19 mouse cellular contexts compared by ENCODE assay signal in genomic region chr17:66321933-66322332, GRCm38 (mm10).
DNase-seq lines count a peak whose midpoint lies in the region; ATAC-seq and TF ChIP-seq lines count a peak whose summit lies in the region.
"Had no signal": no experiment of that assay in that cellular context is flagged by ENCODE, and none has a peak within 500 bp of the region (broad histone marks: within the 10 kb centered on the region; RNA-seq: fewer than 3 reads in every experiment).

No protein-coding gene starts in this region.

- H3K4me2 ChIP-seq in intestine, embryonic 15.5 days (replicated peaks): no peak overlapping the region
- H3K4me2 ChIP-seq in intestine, postnatal 0 days (replicated peaks; ENCODE audit: low read depth): no peak overlapping the region
- no peak overlapping the region for H3K4me2 ChIP-seq in stomach, postnatal 0 days (replicated peaks; ENCODE audit: low read depth)
- H3K4me2 ChIP-seq: forebrain, embryonic 13.5 days; hindbrain, embryonic 12.5 days had no signal

- H3K36me3 ChIP-seq in intestine, embryonic 15.5 days: no peaks in the 10 kb centered on the region
- no peaks in the 10 kb centered on the region for H3K36me3 ChIP-seq in intestine, postnatal 0 days (ENCODE audit: control insufficient read depth, insufficient read depth)
- H3K36me3 ChIP-seq in ES-E14 (ENCODE audit: control insufficient read depth, insufficient read depth, low read length, poor library complexity, severe bottlenecking): no peaks in the 10 kb centered on the region
- H3K36me3 ChIP-seq in stomach, postnatal 0 days (ENCODE audit: control insufficient read depth, insufficient read depth, low read length): no peaks in the 10 kb centered on the region
- H3K36me3 ChIP-seq: embryonic facial prominence, embryonic 10.5 days; heart, embryonic 13.5 days; hindbrain, embryonic 12.5 days had no signal

- TF ChIP-seq CTCF in intestine, postnatal 0 days (IDR thresholded peaks at IDR 0.05; ENCODE audit: low read depth): no peak
- no peak for TF ChIP-seq CTCF in stomach, postnatal 0 days (IDR thresholded peaks at IDR 0.05; ENCODE audit: low read depth)

- H3K4me3 ChIP-seq in intestine, embryonic 15.5 days (replicated peaks): no peak overlapping the region
- no peak overlapping the region for H3K4me3 ChIP-seq in intestine, postnatal 0 days (ENCODE audit: low read depth, low read length)
- H3K4me3 ChIP-seq in ES-E14 (ENCODE audit: insufficient read depth in 1 of 2, low read depth in 1 of 2, low read length in 2 of 2, poor library complexity in 1 of 2, severe bottlenecking in 1 of 2): peak overlapping the region in 1 of 2 experiments; percentile 44; a peak in 2 of 4 replicates
- no peak overlapping the region for H3K4me3 ChIP-seq in stomach, postnatal 0 days (ENCODE audit: low read depth, low read length)
- H3K4me3 ChIP-seq: embryonic facial prominence, embryonic 10.5 days; forebrain, embryonic 13.5 days; heart, embryonic 13.5 days; hindbrain, embryonic 12.5 days had no signal

- H3K4me1 ChIP-seq in intestine, embryonic 15.5 days (replicated peaks): peaks cover 10% of the 10 kb centered on the region; the same call in 1 of the 2 replicates
- no peaks in the 10 kb centered on the region; the same call in 1 of the 2 replicates for H3K4me1 ChIP-seq in intestine, postnatal 0 days (replicated peaks; ENCODE audit: control insufficient read depth, insufficient read depth, low read length)
- peaks cover 7 to 15% of the 10 kb centered on the region in 2 experiments for H3K4me1 ChIP-seq in ES-E14 (ENCODE audit: control insufficient read depth in 2 of 2, insufficient read depth in 2 of 2, low read length in 2 of 2, poor library complexity in 1 of 2)
- H3K4me1 ChIP-seq in stomach, postnatal 0 days (replicated peaks; ENCODE audit: control insufficient read depth, insufficient read depth): no peaks in the 10 kb centered on the region

- WGBS in intestine, embryonic 15.5 days: 68% methylated on average over 14 of the region's 14 CpGs
- WGBS in intestine, postnatal 0 days: 73% methylated on average over 14 of the region's 14 CpGs
- WGBS in stomach, postnatal 0 days: 58% methylated on average over 14 of the region's 14 CpGs

- no peak overlapping the region for H3K27ac ChIP-seq in intestine, embryonic 15.5 days
- H3K27ac ChIP-seq in intestine, postnatal 0 days (ENCODE audit: low read depth, low read length): no peak overlapping the region
- no peak overlapping the region for H3K27ac ChIP-seq in ES-E14 (ENCODE audit: insufficient read depth, low read depth, low read length, poor library complexity, severe bottlenecking)
- H3K27ac ChIP-seq in stomach, postnatal 0 days (replicated peaks): no peak overlapping the region
- H3K27ac ChIP-seq: embryonic facial prominence, embryonic 10.5 days; forebrain, embryonic 13.5 days; heart, embryonic 13.5 days; hindbrain, embryonic 12.5 days; hindbrain, postnatal 0 days had no signal

- peak; percentile 61 for DNase-seq in ES-E14 (ENCODE audit: low read depth, low spot score)
- DNase-seq in brain, adult 2 months (ENCODE audit: low read depth, low spot score): peak; percentile 71
- DNase-seq in stomach, postnatal 0 days (ENCODE audit: low spot score): peak; percentile 18
- no peak for DNase-seq in left cerebral cortex, adult 11 months (ENCODE audit: low spot score)
- no peak for DNase-seq in yolk sac, embryonic 10.5 days (ENCODE audit: low spot score)
- DNase-seq: cerebellum, adult 11 months; cerebellum, adult 8-10 months; cerebellum, postnatal 25 days; forebrain, postnatal 0 days; gastrocnemius, postnatal 14 days; heart, postnatal 36 days had no signal

- TF ChIP-seq EP300 in stomach, postnatal 0 days (optimal IDR thresholded peaks at IDR 0.05): no peak

- in situ Hi-C loops in ES-E14 (cut with MboI; ENCODE audit: low sequenced_read_pairs in 2 of 2, unreplicated experiment in 2 of 2): no loop called here

- peak; percentile 62 for ATAC-seq in intestine, embryonic 15.5 days
- ATAC-seq in intestine, postnatal 0 days: no peak
- ATAC-seq in stomach, postnatal 0 days (ENCODE audit: low FRiP score, low TSS enrichment): peak; percentile 64
- ATAC-seq: forebrain, embryonic 13.5 days; forebrain, postnatal 0 days; hindbrain, postnatal 0 days had no signal

- no peaks in the 10 kb centered on the region for H3K27me3 ChIP-seq in intestine, embryonic 15.5 days (replicated peaks)
- no peaks in the 10 kb centered on the region for H3K27me3 ChIP-seq in intestine, postnatal 0 days (replicated peaks; ENCODE audit: control insufficient read depth, insufficient read depth, low read length)
- no peaks in the 10 kb centered on the region for H3K27me3 ChIP-seq in stomach, postnatal 0 days (ENCODE audit: control insufficient read depth, insufficient read depth, low read length)
- H3K27me3 ChIP-seq: CH12.LX; forebrain, embryonic 13.5 days; heart, embryonic 13.5 days; hindbrain, embryonic 12.5 days had no signal

- H3K9ac ChIP-seq in intestine, embryonic 15.5 days: no peak overlapping the region
- no peak overlapping the region for H3K9ac ChIP-seq in intestine, postnatal 0 days (ENCODE audit: low read depth, low read length)
- H3K9ac ChIP-seq in ES-E14 (ENCODE audit: insufficient read depth, low read depth, low read length, poor library complexity, severe bottlenecking): no peak overlapping the region
- H3K9ac ChIP-seq in stomach, postnatal 0 days (ENCODE audit: low read length): no peak overlapping the region
- H3K9ac ChIP-seq: forebrain, embryonic 13.5 days; forebrain, postnatal 0 days; heart, embryonic 13.5 days; hindbrain, embryonic 12.5 days had no signal

- H3K9me3 ChIP-seq in intestine, embryonic 15.5 days: no peaks in the 10 kb centered on the region
- H3K9me3 ChIP-seq in intestine, postnatal 0 days (ENCODE audit: control insufficient read depth): no peaks in the 10 kb centered on the region
- H3K9me3 ChIP-seq in ES-E14 (ENCODE audit: control insufficient read depth, insufficient read depth, low read depth, low read length): no peaks in the 10 kb centered on the region
- H3K9me3 ChIP-seq in stomach, postnatal 0 days (ENCODE audit: control insufficient read depth, low read length): no peaks in the 10 kb centered on the region
- H3K9me3 ChIP-seq: embryonic facial prominence, embryonic 10.5 days; forebrain, embryonic 13.5 days; heart, embryonic 13.5 days; hindbrain, embryonic 12.5 days had no signal

TF ChIP-seq in ES-E14, 5 proteins besides CTCF, POLR2A, EP300 and RAD21:
- TF ChIP-seq ZNF384 (IDR thresholded peaks at IDR 0.05; ENCODE audit: low read depth, low read length) (no peak), CHD2 (IDR thresholded peaks at IDR 0.05; ENCODE audit: low read depth, low read length) (no peak; the same call in 1 of the 2 replicates), ZC3H11A (IDR thresholded peaks at IDR 0.05; ENCODE audit: borderline replicate concordance, low read depth, low read length) (no peak), HCFC1 (IDR thresholded peaks at IDR 0.05; ENCODE audit: borderline replicate concordance, insufficient read depth, low read length) (no peak), MAFK (IDR thresholded peaks at IDR 0.05; ENCODE audit: insufficient read depth, low read depth, low read length) (no peak)
TF ChIP-seq in ES-E14: peak in this region for 0.

Comparison
In these comparisons a context has a peak if more than half of its experiments do, and no peak if none do; other contexts are left out.
1. DNase-seq: peak in ES-E14 (single experiment), brain, adult 2 months (single experiment) and stomach, postnatal 0 days (single experiment); none in left cerebral cortex, adult 11 months (single experiment) and yolk sac, embryonic 10.5 days (single experiment).